Mouse (Mus musculus) kidney, postnatal 0 days (tissue): ENCODE measurements at regions not wholly inside any gene's neighbourhood (a gene's known extent, or its start where the extent isn't known, plus 50 kb on each side); places are given as distances from the start of the nearest gene placed in this dataset.
"Not testable (repeated sequence)": the region's sequence is repeated elsewhere in the genome, so short reads cannot be mapped to it uniquely, and the experiment has no call there.

Experiments used
- ATAC-seq: fragments of 200-750 bp; cut with Nextera tagmentation; replicated peaks from 2 replicates; pipeline ENCODE4 v1.8.0; 2017; ENCODE audit warnings: low read depth, moderate number of reproducible peaks, moderate TSS enrichment, moderate library complexity; ENCODE audit not compliant: low FRiP score
- DNase-seq: peaks from one replicate; pipeline ENCODE4 v3.0.0-alpha.2; 2016; ENCODE audit warnings: low spot score
- H3K27ac ChIP-seq: fragments of 300-500 bp; sonication (generic); 2 replicates; pipeline ENCODE4 v1.5.1; 2014; ENCODE audit warnings: mild to moderate bottlenecking
- H3K27me3 ChIP-seq: fragments of 300-500 bp; sonication (generic); 2 replicates; pipeline ENCODE4 v1.6.1; 2014; ENCODE audit warnings: low read length, mixed read lengths; ENCODE audit not compliant: insufficient read depth
- H3K36me3 ChIP-seq: fragments of 300-500 bp; sonication (generic); 2 replicates; pipeline ENCODE4 v1.6.1; 2014; ENCODE audit warnings: low read length, mixed read lengths; ENCODE audit not compliant: insufficient read depth
- H3K4me1 ChIP-seq: fragments of 300-500 bp; sonication (generic); replicated peaks from 2 replicates; pipeline ENCODE4 v1.6.1; 2014; ENCODE audit warnings: antibody characterized with exemption, low read length, mixed read lengths; ENCODE audit not compliant: insufficient read depth
- H3K4me2 ChIP-seq: fragments of 300-500 bp; sonication (generic); 2 replicates; pipeline ENCODE4 v1.6.1; 2014; ENCODE audit warnings: mild to moderate bottlenecking, low read length, moderate library complexity, mixed read lengths
- H3K4me3 ChIP-seq: fragments of 300-500 bp; sonication (generic); replicated peaks from 2 replicates; pipeline ENCODE4 v1.5.1; 2014; ENCODE audit warnings: low read depth, low read length
- H3K9ac ChIP-seq: fragments of 300-500 bp; sonication (generic); 2 replicates; pipeline ENCODE4 v1.6.1; 2014; ENCODE audit warnings: low read depth, low read length
- H3K9me3 ChIP-seq: fragments of 300-500 bp; sonication (generic); replicated peaks from 2 replicates; pipeline ENCODE4 v1.6.1; 2016; ENCODE audit warnings: low read length, inconsistent platforms, mixed read lengths
- CTCF ChIP-seq: IDR thresholded peaks from 2 replicates; pipeline ENCODE4 v1.5.1; 2016; ENCODE audit warnings: antibody characterized with exemption, low read depth, mild to moderate bottlenecking, moderate library complexity
- WGBS: fragments of 180-500 bp; shearing (Covaris S2); extraction: QIAGEN DNeasy Blood & Tissue Kit; methylation state at CpG from one replicate; pipeline ENCODE4 v1.1.7; 2014; 5-methylcytosine and 5-hydroxymethylcytosine counted together

DNA sequence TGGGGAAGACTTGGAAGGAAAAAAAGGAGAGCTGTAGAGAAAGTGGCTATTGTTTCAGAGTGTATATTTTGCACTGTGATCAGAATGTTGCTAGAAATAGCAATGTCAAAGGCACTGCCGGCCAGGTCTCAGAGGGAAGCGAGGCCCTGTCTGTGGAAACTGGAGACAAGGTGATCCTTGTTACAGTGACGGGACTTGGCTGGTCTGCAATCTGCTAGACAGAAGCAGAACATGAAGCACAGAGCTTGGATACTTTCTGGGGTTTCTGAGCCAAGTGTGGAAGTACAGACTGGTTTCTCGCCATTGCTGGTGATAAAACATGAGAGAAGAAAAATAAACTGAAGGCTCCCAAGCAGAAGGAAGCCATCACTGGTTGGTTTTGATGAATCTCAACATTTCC lies 198.3 kb upstream of the Slc7a14 start:
- Histone ChIP-seq H3K36me3 (no peaks in the 10 kb centered on the region), H3K27me3 (no peaks in the 10 kb centered on the region), H3K27ac (no peak overlapping the region), H3K4me3 (no peak overlapping the region), H3K9me3 (no peaks in the 10 kb centered on the region), H3K4me1 (no peaks in the 10 kb centered on the region), H3K4me2 (no peak overlapping the region), H3K9ac (no peak overlapping the region)
- DNase-seq (no peak), ATAC-seq (no peak)
- 59% methylated on average over 4 of the region's 4 CpGs for WGBS
- TF ChIP-seq CTCF: no peak

DNA sequence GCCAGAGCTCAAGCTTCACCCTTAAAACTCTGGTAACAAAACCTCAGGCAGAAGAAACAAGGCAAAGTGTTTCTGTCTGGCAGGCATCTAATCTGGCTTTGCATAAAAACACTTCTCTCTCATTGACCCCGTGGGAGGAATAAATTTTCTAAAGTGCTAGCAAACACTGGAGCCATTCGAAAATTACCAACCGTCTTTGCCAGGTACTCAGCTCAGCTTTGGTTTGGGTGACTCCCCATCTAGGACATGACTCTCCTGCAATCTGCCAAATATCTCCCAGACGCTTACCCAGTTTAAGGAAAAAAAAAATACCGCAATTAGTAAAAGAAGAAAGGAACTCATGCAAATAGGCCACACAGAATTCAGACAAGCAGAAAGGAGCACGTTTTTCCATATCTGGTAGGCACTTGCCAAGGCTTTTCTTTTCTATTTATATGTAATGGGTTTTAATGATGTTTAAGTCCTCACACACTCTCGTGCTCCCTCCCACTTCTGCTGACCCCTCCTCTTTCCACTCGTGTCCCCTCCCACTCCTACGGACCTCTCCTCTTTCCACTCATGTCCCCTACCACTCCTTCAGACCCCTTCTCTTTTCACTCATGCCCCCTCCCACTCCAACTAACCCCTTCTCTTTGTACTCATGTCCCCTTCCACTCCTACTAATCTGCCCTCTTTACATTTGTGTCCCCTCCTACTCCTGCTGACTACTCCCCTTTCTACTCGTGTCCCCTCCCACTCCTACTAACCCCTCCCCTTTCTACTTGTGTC lies 189.2 kb upstream of the Slc7a14 start:
- 74% methylated on average over 10 of the region's 10 CpGs for WGBS
- no peaks in the 10 kb centered on the region for H3K9me3 ChIP-seq
- no peak overlapping the region for H3K9ac ChIP-seq
- H3K4me3 ChIP-seq: no peak overlapping the region
- H3K27me3 ChIP-seq: no peaks in the 10 kb centered on the region
- ATAC-seq (no peak), DNase-seq (no peak)
- no peak for TF ChIP-seq CTCF
- no peak overlapping the region for H3K4me2 ChIP-seq
- H3K36me3 ChIP-seq: no peaks in the 10 kb centered on the region
- no peaks in the 10 kb centered on the region for H3K4me1 ChIP-seq
- no peak overlapping the region for H3K27ac ChIP-seq

DNA sequence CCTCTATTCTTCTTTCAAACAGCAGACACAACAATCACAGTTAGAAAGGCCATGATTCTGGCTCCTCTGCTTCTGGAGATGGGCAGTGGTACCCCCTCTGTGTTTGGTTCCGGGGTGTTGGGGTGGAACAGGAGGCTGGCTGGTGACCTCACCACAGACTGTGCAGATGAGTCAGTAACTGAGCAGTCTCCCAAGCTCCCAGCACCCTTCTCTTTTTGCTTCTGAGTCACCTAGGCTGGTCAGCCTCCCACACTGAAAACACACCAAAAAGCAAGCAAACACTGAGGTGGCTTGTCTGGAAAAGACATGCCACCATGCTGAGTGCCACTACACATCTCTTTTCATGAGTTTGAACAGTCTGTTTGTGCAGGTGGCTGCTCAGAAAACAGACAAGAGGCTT lies 185.1 kb upstream of the Slc7a14 start:
- ATAC-seq: no peak
- no peak for TF ChIP-seq CTCF
- WGBS: 96% methylated on average over 1 of the region's 1 CpGs
- Histone ChIP-seq H3K27ac (no peak overlapping the region), H3K4me3 (no peak overlapping the region), H3K36me3 (no peaks in the 10 kb centered on the region), H3K9ac (no peak overlapping the region), H3K27me3 (no peaks in the 10 kb centered on the region), H3K4me2 (no peak overlapping the region), H3K9me3 (no peaks in the 10 kb centered on the region), H3K4me1 (no peaks in the 10 kb centered on the region)
- no peak for DNase-seq

DNA sequence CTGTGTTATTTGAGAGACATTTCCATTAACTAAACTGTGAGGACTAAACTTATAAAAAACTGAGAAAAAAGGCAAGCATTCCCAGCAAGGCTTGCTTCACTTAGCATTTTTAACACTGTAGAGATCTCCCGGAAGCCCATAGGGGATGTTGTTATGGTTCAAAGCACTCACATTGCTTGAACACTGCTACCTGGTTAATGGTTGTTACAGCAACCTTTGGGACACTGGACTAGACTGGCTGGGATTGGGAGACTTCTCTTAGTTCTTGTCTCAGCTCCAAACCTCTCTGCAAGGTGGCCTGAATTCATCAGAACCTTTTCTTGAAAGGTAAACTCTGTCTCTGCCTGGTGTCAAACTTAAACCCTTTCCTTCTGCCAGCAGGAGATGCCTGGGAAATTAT lies 184.5 kb upstream of the Slc7a14 start:
- 55% methylated on average over 1 of the region's 1 CpGs for WGBS
- TF ChIP-seq CTCF: no peak
- no peaks in the 10 kb centered on the region for H3K36me3 ChIP-seq
- H3K9ac ChIP-seq: no peak overlapping the region
- no peak for DNase-seq
- H3K4me1 ChIP-seq: no peaks in the 10 kb centered on the region
- H3K27ac ChIP-seq: no peak overlapping the region
- no peak overlapping the region for H3K4me3 ChIP-seq
- ATAC-seq: no peak
- H3K9me3 ChIP-seq: no peaks in the 10 kb centered on the region
- no peak overlapping the region for H3K4me2 ChIP-seq
- no peaks in the 10 kb centered on the region for H3K27me3 ChIP-seq

DNA sequence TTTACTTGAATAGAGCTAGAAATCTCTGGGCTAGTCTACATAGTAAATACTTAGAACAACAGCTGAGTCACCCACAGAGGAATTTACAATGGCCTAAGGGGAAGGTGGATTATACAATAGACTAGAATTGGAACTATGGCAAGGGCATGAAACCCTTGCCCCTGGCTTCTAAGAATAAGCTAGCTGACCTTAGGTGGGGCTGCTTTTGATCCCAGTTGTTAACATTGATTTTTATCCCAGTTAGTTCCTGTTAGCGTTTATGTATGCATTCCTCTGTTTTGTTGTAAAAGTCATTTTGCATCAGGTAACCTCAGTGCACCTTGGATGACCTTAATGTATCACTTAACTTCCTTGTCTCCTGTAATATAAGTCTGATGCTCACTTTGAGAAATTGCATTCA lies 181.6 kb upstream of the Slc7a14 start:
- WGBS: 83% methylated on average over 1 of the region's 1 CpGs
- not testable (repeated sequence) for H3K4me3 ChIP-seq, H3K4me2 ChIP-seq

DNA sequence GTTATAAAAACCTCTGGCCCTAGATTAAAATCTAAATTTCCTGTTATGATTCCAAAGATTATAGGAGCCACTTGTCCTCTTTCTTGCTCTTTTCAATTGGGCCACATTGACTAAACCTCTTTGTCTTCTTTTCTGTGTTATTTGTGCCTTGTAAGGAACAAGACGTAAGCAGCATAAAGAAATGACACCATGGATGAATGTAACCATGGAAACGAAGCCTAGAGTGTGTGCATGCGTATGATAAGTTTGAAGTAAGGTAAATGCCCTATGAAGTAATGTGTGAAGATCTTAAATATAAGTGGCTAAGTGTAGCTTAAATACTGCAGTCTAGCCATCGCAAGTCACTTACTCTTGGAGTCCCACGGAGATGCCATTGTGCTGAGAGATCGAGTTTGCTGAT lies 177.4 kb upstream of the Slc7a14 start:
- H3K4me2 ChIP-seq: no peak overlapping the region
- H3K4me1 ChIP-seq: no peaks in the 10 kb centered on the region
- no peak overlapping the region for H3K4me3 ChIP-seq
- H3K27me3 ChIP-seq: no peaks in the 10 kb centered on the region
- H3K9ac ChIP-seq: no peak overlapping the region
- TF ChIP-seq CTCF: no peak
- ATAC-seq (no peak), DNase-seq (no peak)
- no peak overlapping the region for H3K27ac ChIP-seq
- WGBS: 88% methylated on average over 6 of the region's 6 CpGs
- no peaks in the 10 kb centered on the region for H3K36me3 ChIP-seq
- no peaks in the 10 kb centered on the region for H3K9me3 ChIP-seq

More for the DNA sequence above, 181.6 kb upstream of the Slc7a14 start:
- not testable (repeated sequence) for H3K9me3 ChIP-seq, ATAC-seq, H3K27me3 ChIP-seq, H3K27ac ChIP-seq, H3K4me1 ChIP-seq, DNase-seq, H3K36me3 ChIP-seq, H3K9ac ChIP-seq

DNA sequence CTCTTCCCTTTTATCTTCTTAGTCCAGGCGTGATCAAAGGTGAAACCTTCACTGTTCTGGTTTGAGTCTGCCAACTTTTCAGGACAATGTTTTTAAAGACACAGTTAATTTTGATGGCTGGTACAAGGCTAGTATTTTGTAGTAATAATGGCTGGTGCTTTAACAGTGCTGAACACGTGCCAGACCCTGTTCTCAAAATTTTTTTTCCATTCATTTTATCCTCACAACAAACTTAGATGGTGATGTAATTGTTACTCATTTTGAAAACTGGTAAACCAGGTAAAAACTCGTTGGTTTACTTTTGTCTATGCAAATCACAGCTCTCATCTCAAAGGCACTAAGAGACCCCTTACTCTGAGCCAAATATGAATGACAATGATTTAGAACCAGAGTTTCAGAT lies 171.8 kb upstream of the Slc7a14 start:
- Histone ChIP-seq H3K27me3 (no peaks in the 10 kb centered on the region), H3K27ac (no peak overlapping the region), H3K4me3 (no peak overlapping the region), H3K4me2 (no peak overlapping the region), H3K4me1 (no peaks in the 10 kb centered on the region), H3K9ac (no peak overlapping the region), H3K9me3 (no peaks in the 10 kb centered on the region), H3K36me3 (no peaks in the 10 kb centered on the region)
- TF ChIP-seq CTCF: no peak
- 52% methylated on average over 3 of the region's 3 CpGs for WGBS
- DNase-seq (no peak), ATAC-seq (no peak)
